Mouse (Mus musculus) hindbrain, embryonic 10.5 days (tissue): Measurements from ENCODE around the gene Znrf3. TPM values are rescaled to one million over a fixed set of nuclear protein-coding genes. Genes with fewer than 3 reads are reported as not detected.
A peak's percentile ranks its signal among the peaks of the same experiment; 100 is the strongest.

Experiments used
- DNase-seq: peaks from one replicate; pipeline ENCODE4 v3.0.0-alpha.2; 2017; ENCODE audit warnings: low spot score
- H3K27ac ChIP-seq: fragments of 300-500 bp; sonication (generic); 2 replicates; pipeline ENCODE4 v1.5.1; 2016; ENCODE audit warnings: mild to moderate bottlenecking, moderate library complexity
- H3K27me3 ChIP-seq: fragments of 300-500 bp; sonication (generic); 2 replicates; pipeline ENCODE4 v1.6.1; 2016; ENCODE audit warnings: mild to moderate bottlenecking; ENCODE audit not compliant: poor library complexity, insufficient read depth, severe bottlenecking
- H3K36me3 ChIP-seq: fragments of 300-500 bp; sonication (generic); 2 replicates; pipeline ENCODE4 v1.6.1; 2016; ENCODE audit warnings: mild to moderate bottlenecking, moderate library complexity
- H3K4me1 ChIP-seq: fragments of 300-500 bp; sonication (generic); replicated peaks from 2 replicates; pipeline ENCODE4 v1.6.1; 2016; ENCODE audit warnings: mild to moderate bottlenecking
- H3K4me3 ChIP-seq: fragments of 300-500 bp; sonication (generic); 2 replicates; pipeline ENCODE4 v1.5.1; 2016; ENCODE audit warnings: mild to moderate bottlenecking, moderate library complexity
- H3K9me3 ChIP-seq: fragments of 300-500 bp; sonication (generic); 2 replicates; pipeline ENCODE4 v1.6.1; 2016; ENCODE audit warnings: mild to moderate bottlenecking, moderate library complexity
- WGBS: fragments of 180-500 bp; shearing (Covaris S2); methylation state at CpG from one replicate; pipeline ENCODE4 v1.1.7; 2016; 5-methylcytosine and 5-hydroxymethylcytosine counted together
- polyA plus RNA-seq: library from polyadenylated mRNA; unstranded; fragments of >200 nt; fragmentation: Nextera tagmentation; extraction: Ambion mirVana; gene quantifications from 2 replicates; pipeline ENCODE4 v1.2.1, GENCODE M21; 2016

The Znrf3 gene
- polyA plus RNA-seq, 1 experiment from 2014 or later, result 8.9 TPM

GRCm38 (mm10) chr11:5470055-5470454 lies 25.4 kb upstream of the Znrf3 start:
- H3K4me3 ChIP-seq, result no peak overlapping the region
- no peaks in the 10 kb centered on the region for H3K4me1 ChIP-seq
- no peaks in the 10 kb centered on the region for H3K36me3 ChIP-seq
- no peaks in the 10 kb centered on the region for H3K27me3 ChIP-seq
- H3K27ac ChIP-seq, result no peak overlapping the region
- 76% methylated on average over 3 of the region's 3 CpGs for WGBS
- no peak for DNase-seq
- no peaks in the 10 kb centered on the region for H3K9me3 ChIP-seq

- no peak overlapping the region for H3K4me3 ChIP-seq
- H3K27ac ChIP-seq, result no peak overlapping the region
- no peaks in the 10 kb centered on the region for H3K27me3 ChIP-seq
- H3K9me3 ChIP-seq, result no peaks in the 10 kb centered on the region
- peak; percentile 44 for DNase-seq
- no peaks in the 10 kb centered on the region for H3K4me1 ChIP-seq
- WGBS, result 78% methylated on average over 3 of the region's 3 CpGs
- no peaks in the 10 kb centered on the region for H3K36me3 ChIP-seq
Observed at GRCm38 (mm10) chr11:5469084-5469483, 24.4 kb upstream of the Znrf3 start.

GRCm38 (mm10) chr11:5468471-5468870 lies 23.8 kb upstream of the Znrf3 start:
- DNase-seq, result no peak
- H3K36me3 ChIP-seq, result no peaks in the 10 kb centered on the region
- 33% methylated on average over 2 of the region's 2 CpGs for WGBS
- H3K4me1 ChIP-seq, result no peaks in the 10 kb centered on the region
- H3K9me3 ChIP-seq, result peaks cover 2% of the 10 kb centered on the region; the same call in 1 of the 2 replicates
- H3K27ac ChIP-seq, result no peak overlapping the region
- H3K4me3 ChIP-seq, result no peak overlapping the region
- no peaks in the 10 kb centered on the region for H3K27me3 ChIP-seq

- 67% methylated on average over 6 of the region's 6 CpGs for WGBS
- H3K4me1 ChIP-seq, result no peaks in the 10 kb centered on the region
- no peak for DNase-seq
- H3K27ac ChIP-seq, result no peak overlapping the region
- no peaks in the 10 kb centered on the region for H3K36me3 ChIP-seq
- H3K9me3 ChIP-seq, result no peaks in the 10 kb centered on the region
- no peak overlapping the region for H3K4me3 ChIP-seq
- H3K27me3 ChIP-seq, result peaks cover 8% of the 10 kb centered on the region; the same call in 1 of the 2 replicates
Observed at GRCm38 (mm10) chr11:5451923-5452322, 7.3 kb upstream of the Znrf3 start.

GRCm38 (mm10) chr11:5451341-5451740 lies 6.7 kb upstream of the Znrf3 start:
- DNase-seq, result no peak

GRCm38 (mm10) chr11:5450701-5451100 lies 6.1 kb upstream of the Znrf3 start:
- Histone ChIP-seq H3K36me3 (no peaks in the 10 kb centered on the region), H3K4me1 (no peaks in the 10 kb centered on the region), H3K9me3 (no peaks in the 10 kb centered on the region), H3K4me3 (no peak overlapping the region), H3K27ac (no peak overlapping the region), H3K27me3 (peaks cover 15% of the 10 kb centered on the region)
- no peak for DNase-seq
- WGBS, result 82% methylated on average over 4 of the region's 4 CpGs

More at GRCm38 (mm10) chr11:5451341-5451740, 6.7 kb upstream of the Znrf3 start:
- no peaks in the 10 kb centered on the region for H3K36me3 ChIP-seq
- H3K9me3 ChIP-seq, result no peaks in the 10 kb centered on the region
- H3K27ac ChIP-seq, result no peak overlapping the region
- no peak overlapping the region for H3K4me3 ChIP-seq
- 65% methylated on average over 4 of the region's 4 CpGs for WGBS
- H3K27me3 ChIP-seq, result peaks cover 9% of the 10 kb centered on the region; the same call in 1 of the 2 replicates
- no peaks in the 10 kb centered on the region for H3K4me1 ChIP-seq

- 19% methylated on average over 11 of the region's 11 CpGs for WGBS
- H3K9me3 ChIP-seq, result no peaks in the 10 kb centered on the region
- DNase-seq, result no peak
- peak overlapping the region; percentile 94 for H3K27ac ChIP-seq
- H3K36me3 ChIP-seq, result no peaks in the 10 kb centered on the region
- H3K4me3 ChIP-seq, result peak overlapping the region; percentile 91
- H3K4me1 ChIP-seq, result peaks cover 40% of the 10 kb centered on the region
- peaks cover 17% of the 10 kb centered on the region for H3K27me3 ChIP-seq
Observed at GRCm38 (mm10) chr11:5445452-5445953, 856 bp upstream of the Znrf3 start.

- no peaks in the 10 kb centered on the region for H3K9me3 ChIP-seq
- H3K36me3 ChIP-seq, result no peaks in the 10 kb centered on the region
- H3K27ac ChIP-seq, result peak overlapping the region; percentile 94
- peaks cover 17% of the 10 kb centered on the region for H3K27me3 ChIP-seq
- DNase-seq, result no peak
- WGBS, result 3% methylated on average over 57 of the region's 57 CpGs
- H3K4me1 ChIP-seq, result peaks cover 44% of the 10 kb centered on the region
- H3K4me3 ChIP-seq, result peak overlapping the region; percentile 91
Observed at GRCm38 (mm10) chr11:5444234-5444598, 431 bp downstream of the Znrf3 start.

- peak overlapping the region; percentile 91 for H3K4me3 ChIP-seq
- H3K4me1 ChIP-seq, result peaks cover 44% of the 10 kb centered on the region
- under 1% methylated on average over 38 of the region's 38 CpGs for WGBS
- peak overlapping the region; percentile 94 for H3K27ac ChIP-seq
- H3K36me3 ChIP-seq, result no peaks in the 10 kb centered on the region
- peaks cover 17% of the 10 kb centered on the region for H3K27me3 ChIP-seq
- no peaks in the 10 kb centered on the region for H3K9me3 ChIP-seq
- DNase-seq, result peak; percentile 63
Observed at GRCm38 (mm10) chr11:5443511-5444233, 975 bp downstream of the Znrf3 start.

- Histone ChIP-seq H3K4me3 (peak overlapping the region; percentile 91), H3K4me1 (peaks cover 45% of the 10 kb centered on the region), H3K27me3 (peaks cover 13% of the 10 kb centered on the region), H3K9me3 (no peaks in the 10 kb centered on the region), H3K36me3 (no peaks in the 10 kb centered on the region), H3K27ac (no peak overlapping the region)
- WGBS, result 26% methylated on average over 3 of the region's 3 CpGs
- DNase-seq, result no peak
Observed at GRCm38 (mm10) chr11:5442590-5443021, 2.0 kb downstream of the Znrf3 start.

- H3K27ac ChIP-seq, result no peak overlapping the region
- WGBS, result 95% methylated on average over 2 of the region's 2 CpGs
- H3K4me3 ChIP-seq, result no peak overlapping the region
- no peaks in the 10 kb centered on the region for H3K27me3 ChIP-seq
- H3K9me3 ChIP-seq, result no peaks in the 10 kb centered on the region
- no peak for DNase-seq
- H3K36me3 ChIP-seq, result no peaks in the 10 kb centered on the region
- H3K4me1 ChIP-seq, result peaks cover 29% of the 10 kb centered on the region
Observed at GRCm38 (mm10) chr11:5437646-5438045, 7.0 kb downstream of the Znrf3 start.

GRCm38 (mm10) chr11:5436988-5437387 lies 7.7 kb downstream of the Znrf3 start:
- Histone ChIP-seq H3K4me1 (peaks cover 23% of the 10 kb centered on the region), H3K4me3 (no peak overlapping the region), H3K27ac (no peak overlapping the region), H3K27me3 (no peaks in the 10 kb centered on the region), H3K9me3 (no peaks in the 10 kb centered on the region), H3K36me3 (no peaks in the 10 kb centered on the region)
- no peak for DNase-seq

GRCm38 (mm10) chr11:5435493-5435892 lies 9.2 kb downstream of the Znrf3 start:
- 93% methylated on average over 1 of the region's 1 CpGs for WGBS
- Histone ChIP-seq H3K36me3 (no peaks in the 10 kb centered on the region), H3K4me1 (peaks cover 8% of the 10 kb centered on the region), H3K27ac (no peak overlapping the region), H3K27me3 (no peaks in the 10 kb centered on the region), H3K4me3 (no peak overlapping the region), H3K9me3 (no peaks in the 10 kb centered on the region)
- DNase-seq, result no peak
